Mouse (Mus musculus) liver, adult (tissue): ENCODE measurements around the gene Prickle4.

Source experiments
- GATA4 ChIP-seq: IDR thresholded peaks from 2 replicates; pipeline ENCODE4 v1.6.1; 2014; ENCODE audit warnings: mild to moderate bottlenecking, low read length; ENCODE audit not compliant: insufficient replicate concordance

Gene Prickle4

DNA sequence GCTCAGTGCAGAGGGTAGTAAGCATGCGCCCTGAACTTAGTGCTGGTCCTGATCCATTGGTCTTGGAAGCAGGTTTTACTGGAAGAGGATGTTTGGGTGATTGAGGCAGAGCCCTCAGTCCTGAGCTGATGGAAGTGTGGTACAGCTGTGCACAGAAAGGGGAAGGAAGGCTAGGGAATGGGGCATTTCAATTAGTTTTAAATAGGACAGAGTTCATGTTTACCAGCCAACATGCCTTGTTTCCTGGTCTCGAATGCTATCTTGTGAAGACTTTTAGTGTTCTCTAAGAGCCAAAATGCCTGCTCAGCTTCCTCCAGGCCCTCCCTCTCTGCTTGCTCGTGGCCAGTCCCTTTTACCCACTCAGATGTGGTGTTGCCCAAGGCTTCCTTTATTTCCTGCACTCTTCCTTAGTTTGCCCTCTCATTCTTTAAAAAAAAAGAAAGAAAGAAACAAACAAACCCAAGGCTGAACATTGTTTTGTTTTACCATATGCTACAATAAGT lies 35.7 kb downstream of the Prickle4 start:
- TF ChIP-seq GATA4 = no peak

DNA sequence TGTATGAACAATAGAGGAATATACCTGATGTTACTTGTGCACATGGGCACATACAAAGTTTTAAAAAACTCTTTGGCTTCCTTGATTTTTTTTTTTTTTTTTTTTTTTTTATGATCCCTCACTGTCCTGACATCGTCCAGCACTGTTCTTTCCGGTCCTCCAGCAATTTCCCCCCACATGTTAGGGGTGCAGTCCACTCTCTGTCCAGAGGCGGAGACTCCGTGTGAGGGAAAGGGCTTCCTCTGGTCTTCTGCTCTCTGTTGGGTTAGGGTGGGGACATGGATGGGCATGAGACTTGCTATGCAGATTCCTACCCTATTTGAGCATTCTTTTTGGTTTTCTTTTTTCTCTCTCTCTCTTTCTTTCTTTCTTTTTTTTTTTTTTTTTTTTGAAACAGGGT lies 36.6 kb downstream of the Prickle4 start:
- no peak for TF ChIP-seq GATA4

DNA sequence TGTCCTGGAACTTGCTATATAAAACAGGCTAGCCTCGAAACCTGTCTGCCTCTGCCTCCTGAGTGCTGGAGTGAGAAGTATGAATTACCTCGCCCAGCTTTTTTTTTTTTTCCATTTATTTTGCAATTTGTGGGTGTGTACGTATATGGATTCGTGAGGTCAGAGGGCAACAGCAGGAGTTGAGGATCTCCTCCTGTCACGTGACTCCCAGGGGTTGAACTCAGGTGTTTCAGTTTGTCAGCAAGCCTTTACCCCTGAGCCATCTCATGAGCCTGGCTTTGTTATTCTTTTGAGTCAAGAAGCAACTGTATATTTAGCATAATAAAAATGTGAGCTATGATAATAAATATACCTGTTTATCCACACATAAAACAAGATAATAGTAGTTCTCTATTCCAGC lies 38.8 kb downstream of the Prickle4 start:
- TF ChIP-seq GATA4 = no peak

DNA sequence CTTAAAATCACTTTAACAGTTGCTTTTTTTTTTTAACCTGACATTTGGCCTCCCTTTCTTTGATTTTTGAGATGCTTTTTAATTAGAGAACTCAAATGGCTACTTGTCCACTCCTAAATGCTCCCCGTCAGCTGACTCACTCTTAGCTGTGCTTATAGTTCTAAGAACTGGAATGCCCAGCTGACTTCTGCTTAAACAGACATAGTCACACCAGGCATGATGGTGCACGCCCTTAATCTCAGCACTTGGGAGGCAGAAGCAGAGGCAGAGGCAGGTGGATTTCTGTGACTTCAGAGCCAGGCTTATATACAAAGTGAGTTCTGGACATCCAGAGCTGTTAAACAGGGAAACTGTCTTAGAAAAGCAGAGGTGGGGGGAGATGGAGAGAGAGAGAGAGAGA lies 42.6 kb downstream of the Prickle4 start:
- no peak for TF ChIP-seq GATA4

DNA sequence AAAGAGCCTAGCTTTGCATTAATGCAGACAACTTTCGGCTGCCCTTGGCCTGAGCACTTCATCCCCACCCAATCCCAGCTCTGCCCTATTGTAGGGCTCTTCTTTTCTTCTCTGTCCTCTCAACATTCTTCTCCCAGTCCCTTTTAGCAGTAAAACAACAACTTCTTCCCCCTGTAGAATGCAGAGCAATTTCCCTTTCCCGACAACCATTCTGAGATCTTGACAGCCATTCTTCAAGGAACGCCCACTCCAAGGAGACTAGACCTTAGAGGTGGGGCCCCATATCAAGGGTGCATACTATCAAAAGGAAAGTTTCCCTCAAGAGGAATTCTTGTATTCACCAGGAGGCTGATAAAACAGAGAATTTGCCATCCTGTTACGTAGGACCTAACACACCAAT lies 45.6 kb downstream of the Prickle4 start:
- TF ChIP-seq GATA4 = no peak

DNA sequence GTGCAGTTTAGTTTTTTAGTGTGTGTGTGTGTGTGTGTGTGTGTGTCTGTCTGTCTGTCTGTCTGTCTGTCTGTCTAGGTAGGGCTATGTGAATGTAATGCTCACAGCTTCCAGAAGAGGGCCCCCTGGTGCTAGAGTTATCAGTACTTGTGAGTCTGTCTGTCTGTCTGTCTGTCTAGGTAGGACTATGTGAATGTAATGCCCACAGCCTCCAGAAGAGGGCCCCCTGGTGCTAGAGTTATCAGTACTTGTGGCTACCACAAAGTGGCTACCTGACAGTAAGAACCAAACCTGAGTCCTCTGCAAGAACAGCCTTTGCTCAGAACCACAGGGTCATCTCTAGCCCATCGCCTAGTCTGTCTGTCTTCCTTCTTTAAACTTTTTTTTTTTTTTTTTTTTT lies 47.9 kb downstream of the Prickle4 start:
- no peak for TF ChIP-seq GATA4

DNA sequence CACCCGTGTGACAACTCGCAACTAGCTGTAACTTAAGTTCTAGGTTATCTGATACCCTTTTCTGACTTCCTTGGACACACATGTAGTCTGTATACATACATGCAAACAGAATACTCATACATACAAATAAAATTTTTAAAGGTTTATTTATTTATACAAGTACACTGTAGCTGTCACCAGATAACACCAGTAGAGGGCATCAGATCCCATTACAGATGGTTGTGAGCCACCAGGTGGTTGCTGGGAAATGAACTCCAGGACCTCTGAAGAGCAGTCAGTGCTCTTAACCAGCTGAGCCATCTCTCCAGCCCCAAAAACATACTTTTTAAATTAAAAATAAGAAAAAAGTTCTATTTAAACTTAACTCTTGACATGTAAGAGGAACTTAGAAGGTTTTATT lies 51.5 kb downstream of the Prickle4 start:
- TF ChIP-seq GATA4 = no peak
